Mouse (Mus musculus) splenic B cell, adult 2 months (primary cell): ENCODE results near the gene Vmn2r19.
"Not testable (repeated sequence)": the region's sequence is repeated elsewhere in the genome, so short reads cannot be mapped to it uniquely, and the experiment has no call there.

Experiments
- DNase-seq: peaks from one replicate; pipeline ENCODE4 v3.0.0-alpha.2; 2011; ENCODE audit warnings: low read depth, low spot score
- H3K27me3 ChIP-seq: 2 replicates; pipeline ENCODE4 v1.6.1; 2012; ENCODE audit warnings: mild to moderate bottlenecking, low read length, moderate library complexity, mixed read lengths; ENCODE audit not compliant: control insufficient read depth, poor library complexity, insufficient read depth, severe bottlenecking
- H3K36me3 ChIP-seq: 2 replicates; pipeline ENCODE4 v1.6.1; 2012; ENCODE audit warnings: mild to moderate bottlenecking, low read length, moderate library complexity, mixed read lengths; ENCODE audit not compliant: control insufficient read depth, poor library complexity, insufficient read depth, severe bottlenecking

Gene Vmn2r19

GRCm38 (mm10) chr6:123306315-123306714 is 1.8 kb upstream of the Vmn2r19 start:
- not testable (repeated sequence) for H3K36me3 ChIP-seq, H3K27me3 ChIP-seq, DNase-seq

DNA sequence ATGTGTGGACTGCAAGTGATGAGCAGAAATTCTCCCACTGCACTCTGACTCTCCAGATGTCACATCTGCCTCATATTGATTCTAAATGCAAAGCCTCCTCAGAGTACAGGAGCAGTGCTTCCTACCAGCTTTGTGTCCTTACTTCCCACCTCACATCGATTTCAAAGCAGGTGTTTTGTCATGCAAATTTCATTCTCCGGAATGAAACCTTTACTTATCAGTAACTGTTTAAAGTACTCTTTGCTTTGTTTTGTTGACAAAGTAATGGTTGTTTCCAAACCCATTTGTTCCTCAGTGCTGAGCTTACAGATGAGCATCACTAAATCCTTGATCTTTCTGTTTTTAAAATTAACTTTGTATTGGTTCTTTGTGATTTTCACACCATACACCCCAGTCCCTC is 24.4 kb downstream of the Vmn2r19 start:
- Histone ChIP-seq H3K36me3 (no peaks in the 10 kb centered on the region), H3K27me3 (no peaks in the 10 kb centered on the region)
- DNase-seq, result no peak

- Histone ChIP-seq H3K27me3 (no peaks in the 10 kb centered on the region), H3K36me3 (no peaks in the 10 kb centered on the region)
- DNase-seq, result no peak
These were observed 32.0 kb downstream of the Vmn2r19 start for GRCm38 (mm10) chr6:123340093-123340492.

- no peak for DNase-seq
- no peaks in the 10 kb centered on the region for H3K36me3 ChIP-seq
- no peaks in the 10 kb centered on the region for H3K27me3 ChIP-seq
These were observed 38.0 kb downstream of the Vmn2r19 start for GRCm38 (mm10) chr6:123346141-123346540.
